Mouse (Mus musculus) bone marrow macrophage, adult 2 months (primary cell): ENCODE data around the gene Kank4.

Source experiments
- CTCF ChIP-seq: IDR thresholded peaks from 2 replicates; pipeline ENCODE4 v1.5.1; 2012; ENCODE audit warnings: low read depth, mild to moderate bottlenecking, low read length, moderate library complexity
- POLR2A ChIP-seq: IDR thresholded peaks from 2 replicates; pipeline ENCODE4 v1.6.1; 2012; ENCODE audit warnings: mild to moderate bottlenecking, low read depth, low read length, borderline replicate concordance

- TF ChIP-seq CTCF, result no peak
- no peak for TF ChIP-seq POLR2A
Observed at GRCm38 (mm10) chr4:98789133-98789765, 28.1 kb downstream of the Kank4 start.
